Mouse (Mus musculus) layer of hippocampus, postnatal 25 days (tissue): ENCODE results near the gene Hivep3. TPM values are rescaled to one million over a fixed set of nuclear protein-coding genes. Genes with fewer than 3 reads are reported as not detected.

Source experiments
- DNase-seq, 2 experiments: peaks; one replicate each; pipeline ENCODE4 v3.0.0; 2022; ENCODE audit warnings: mixed read lengths in 2 of 2, low spot score in 1 of 2; ENCODE audit errors: extremely low spot score in 1 of 2
- total RNA-seq, 2 experiments: library from RNA; stranded (reverse); gene quantifications; 2 replicates each; pipeline ENCODE4 v1.2.3; 2021

The Hivep3 gene
- total RNA-seq, 2 experiments from 2014 or later: 37.9 to 57.4 TPM

DNA sequence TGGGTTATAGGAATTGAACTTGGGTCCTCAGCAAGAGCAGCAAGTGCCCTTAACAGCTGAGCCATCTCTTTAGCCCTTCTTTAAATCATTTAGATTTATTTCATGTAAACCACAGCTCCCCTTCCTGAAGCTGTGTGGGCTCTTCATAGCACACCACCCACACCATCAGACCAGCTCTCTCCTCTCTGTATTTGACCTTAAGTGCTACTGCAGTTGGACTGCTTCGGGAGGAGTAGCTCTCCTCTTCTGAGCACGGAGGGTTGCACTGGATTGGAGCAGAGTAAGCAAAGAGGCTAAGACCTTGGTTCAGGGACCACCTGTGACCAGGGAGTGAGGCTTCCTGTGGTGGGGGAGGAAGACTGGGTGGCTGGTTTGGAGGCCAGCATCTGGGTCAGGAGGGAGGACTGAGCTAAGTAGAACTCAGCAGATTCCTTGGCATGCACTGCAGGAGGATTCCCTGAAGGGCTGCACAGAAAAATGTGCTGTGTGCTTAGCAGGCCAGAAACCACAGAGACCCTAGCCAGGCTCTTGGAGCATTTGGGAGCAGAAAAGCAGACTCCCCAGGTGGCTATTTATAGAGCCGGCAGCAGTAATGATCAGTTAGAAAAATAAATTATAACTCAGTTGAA lies 132.4 kb downstream of the Hivep3 start:
- no peak for DNase-seq

DNA sequence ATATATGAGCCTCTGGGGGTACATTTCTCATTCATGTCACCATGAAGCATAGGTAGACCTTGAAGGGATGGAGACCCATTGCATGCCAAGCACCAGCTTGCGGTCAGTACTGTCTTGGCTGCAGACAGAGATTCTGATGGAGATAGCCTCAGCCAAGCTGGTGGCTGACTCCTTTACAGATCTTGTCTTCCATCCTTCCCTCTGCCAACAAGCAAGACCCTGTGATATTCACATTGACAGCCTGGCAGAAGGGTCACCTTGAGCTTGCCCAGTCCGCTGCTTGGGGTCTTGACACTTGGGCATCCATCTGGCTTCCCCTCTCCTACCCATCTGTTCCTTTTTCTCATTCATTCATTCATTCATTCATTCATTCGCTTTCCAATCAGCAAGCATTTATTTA lies 133.5 kb downstream of the Hivep3 start:
- no peak for DNase-seq

DNA sequence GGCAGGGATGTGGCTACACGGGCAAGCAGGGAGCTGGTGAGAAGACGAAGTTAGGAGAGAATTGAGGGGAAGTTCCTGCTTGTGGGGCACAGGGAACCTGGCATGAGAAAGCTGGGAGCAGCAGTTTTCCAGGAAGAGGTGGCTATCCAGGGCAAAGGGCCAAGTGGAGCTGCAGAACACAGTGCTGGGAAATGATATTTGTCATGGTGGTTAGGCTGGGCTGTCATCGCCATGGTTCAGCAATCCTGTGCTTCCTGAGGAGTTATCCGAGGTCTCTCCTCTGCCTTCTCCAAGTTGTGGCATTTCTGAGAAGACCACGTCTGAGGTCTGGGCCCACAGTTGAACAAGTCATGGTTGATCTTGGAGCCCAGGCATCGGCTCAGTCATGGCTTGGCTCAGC lies 136.8 kb downstream of the Hivep3 start:
- DNase-seq: no peak

DNA sequence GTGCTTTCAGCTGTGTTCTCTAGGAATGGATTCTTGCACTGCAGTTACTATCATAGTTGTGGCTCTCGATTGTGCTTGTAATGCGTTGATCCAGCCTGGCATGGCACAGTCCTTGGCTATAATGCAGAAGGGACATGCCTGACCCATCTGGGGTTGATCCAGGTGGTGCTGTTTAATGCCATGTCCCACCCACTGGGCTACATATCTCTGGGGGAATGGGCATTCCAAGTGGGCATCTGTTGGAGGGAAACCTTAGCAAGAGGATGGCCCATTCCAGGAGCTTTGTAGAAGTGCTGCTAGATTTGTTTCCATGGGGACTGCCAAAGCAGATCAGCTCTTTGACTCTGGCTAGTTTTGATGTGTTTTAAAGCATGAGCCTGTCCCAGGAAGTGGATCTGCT lies 137.9 kb downstream of the Hivep3 start:
- DNase-seq: no peak

DNA sequence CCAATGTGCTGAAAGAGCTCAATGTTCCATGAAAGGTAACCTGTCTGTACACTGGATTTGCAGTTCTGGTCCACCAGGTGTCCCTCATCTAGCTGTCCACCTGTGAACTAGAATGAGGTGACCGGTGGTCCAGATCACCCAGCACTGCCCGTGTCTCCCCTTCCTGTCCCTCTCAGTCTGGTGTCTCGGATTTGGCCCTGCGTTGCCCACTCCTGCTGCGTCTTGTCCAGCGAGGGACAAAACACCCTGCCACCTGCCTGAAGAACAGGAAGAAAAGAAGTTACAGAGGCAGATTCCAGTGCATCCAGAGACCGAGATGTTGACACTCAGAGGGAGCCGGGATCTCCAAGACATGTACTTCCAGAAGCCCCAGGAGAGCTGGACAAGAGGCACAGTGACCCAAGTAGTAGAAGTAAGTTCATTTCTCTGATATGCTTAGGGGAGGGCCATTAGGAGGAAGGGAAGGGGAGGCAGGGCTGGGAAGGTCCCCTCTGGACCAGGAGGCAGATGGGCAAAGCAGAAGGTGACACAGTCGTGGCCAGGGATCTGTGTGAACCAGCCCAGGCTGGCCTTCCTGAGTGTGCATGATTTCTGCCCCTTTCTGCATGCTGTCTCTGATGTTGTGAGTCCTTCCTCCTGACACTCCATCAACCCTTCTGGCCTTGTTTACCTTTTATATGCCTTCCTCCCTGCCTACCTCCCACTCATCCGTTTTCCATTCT lies 138.4 kb downstream of the Hivep3 start:
- no peak for DNase-seq

DNA sequence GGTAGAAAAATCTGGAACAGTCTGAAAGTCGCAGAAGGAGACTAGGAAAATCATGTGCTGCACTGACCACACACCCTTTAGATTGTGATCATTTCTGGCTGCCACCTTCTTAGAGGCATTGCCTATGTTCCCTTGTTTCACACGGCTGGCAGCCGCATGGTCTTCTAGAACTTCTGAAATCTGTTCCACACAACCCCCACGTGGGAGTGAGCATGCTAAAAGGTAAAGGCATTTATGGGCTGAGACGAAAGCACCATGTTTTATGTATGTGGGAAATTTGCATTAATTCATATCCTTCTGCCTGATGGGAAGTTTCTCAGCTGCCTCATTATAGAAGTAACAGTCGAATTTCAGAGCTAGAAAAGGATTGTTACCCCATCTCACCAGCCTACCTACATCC lies 140.4 kb downstream of the Hivep3 start:
- DNase-seq: no peak

DNA sequence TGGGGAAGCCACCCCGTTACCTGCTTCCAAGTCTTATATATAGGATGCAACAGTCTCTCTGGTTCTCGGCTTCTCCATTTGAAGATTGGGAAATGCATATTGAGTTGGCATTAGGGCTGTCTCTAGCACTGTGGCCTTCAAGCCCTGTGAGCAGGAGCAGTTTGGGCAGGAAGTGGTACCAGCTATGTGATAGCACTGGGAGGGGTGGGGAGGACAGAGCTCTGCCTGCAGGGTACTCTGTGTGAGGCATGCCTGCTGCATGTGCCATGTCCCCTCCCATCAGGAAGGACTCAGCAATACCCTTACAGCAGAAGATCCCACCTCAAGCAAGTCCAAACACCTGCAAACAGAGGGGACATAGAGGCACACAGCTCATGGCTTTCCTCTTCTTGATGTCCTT lies 142.0 kb downstream of the Hivep3 start:
- no peak for DNase-seq

DNA sequence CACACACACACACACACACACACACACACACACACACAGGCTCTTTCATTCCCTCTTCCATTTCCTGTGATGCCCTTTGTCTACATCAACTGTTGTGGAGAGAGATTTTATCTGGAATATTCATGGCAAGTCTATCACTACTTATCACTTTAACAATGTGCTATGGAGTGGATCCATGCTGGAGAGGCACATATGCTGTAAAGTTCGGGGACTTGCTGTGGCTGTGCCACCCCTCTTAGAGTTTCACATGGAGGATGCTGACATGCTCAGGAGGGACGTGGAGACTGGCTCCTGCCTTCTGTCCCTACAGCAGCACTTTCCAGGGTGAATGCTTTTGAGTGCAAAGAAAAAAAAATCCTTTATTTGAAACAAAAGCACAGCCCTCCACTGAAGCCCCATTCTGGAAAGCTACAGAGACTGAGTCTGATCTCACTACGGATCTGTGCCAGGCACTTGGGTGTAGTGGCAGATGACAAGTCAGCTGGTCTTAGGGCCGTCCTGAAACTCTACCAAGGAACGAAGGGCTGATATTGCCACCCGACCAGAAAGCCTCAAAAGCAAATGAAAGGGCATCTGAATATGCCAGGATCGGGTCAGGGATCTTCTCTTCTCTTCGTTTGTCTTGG lies 143.1 kb downstream of the Hivep3 start:
- DNase-seq: no peak

DNA sequence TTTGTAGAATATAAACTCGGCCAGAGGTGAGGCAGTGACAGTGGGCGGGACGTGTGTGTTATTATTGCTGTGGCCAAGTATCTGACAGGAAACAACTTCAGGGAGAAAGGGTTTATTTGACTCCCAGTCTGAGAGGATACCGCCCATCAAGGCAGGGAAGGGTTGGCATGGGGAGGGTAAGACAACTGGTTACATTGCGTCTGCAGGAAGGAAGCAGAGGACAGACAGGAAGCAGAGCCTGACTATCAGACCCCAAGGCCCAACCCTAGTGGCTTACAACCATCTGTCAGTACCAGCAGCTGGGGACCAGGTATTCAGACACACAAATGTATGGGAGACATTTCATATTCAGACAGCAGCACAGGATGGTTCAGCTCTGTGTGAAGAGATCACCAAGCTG lies 144.6 kb downstream of the Hivep3 start:
- DNase-seq: no peak

DNA sequence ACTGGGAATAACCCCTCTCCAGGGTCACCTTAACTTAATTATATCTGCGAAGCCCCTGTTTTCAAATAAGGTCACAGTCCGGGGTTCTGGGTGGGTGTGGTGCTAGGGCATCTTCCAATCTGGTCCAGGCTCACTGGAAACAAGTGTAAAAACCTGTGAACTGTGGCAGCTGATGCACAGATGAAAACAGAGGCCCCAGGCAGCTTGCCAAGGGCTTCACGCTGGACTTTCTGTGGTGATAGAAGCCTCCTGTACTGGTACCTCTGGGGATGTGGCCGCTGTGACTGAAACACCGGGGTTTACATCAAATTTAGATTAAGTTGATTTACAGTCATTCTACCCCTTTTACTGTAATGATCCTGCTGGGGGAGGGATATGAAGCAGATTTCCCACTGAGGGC lies 146.1 kb downstream of the Hivep3 start:
- no peak for DNase-seq

DNA sequence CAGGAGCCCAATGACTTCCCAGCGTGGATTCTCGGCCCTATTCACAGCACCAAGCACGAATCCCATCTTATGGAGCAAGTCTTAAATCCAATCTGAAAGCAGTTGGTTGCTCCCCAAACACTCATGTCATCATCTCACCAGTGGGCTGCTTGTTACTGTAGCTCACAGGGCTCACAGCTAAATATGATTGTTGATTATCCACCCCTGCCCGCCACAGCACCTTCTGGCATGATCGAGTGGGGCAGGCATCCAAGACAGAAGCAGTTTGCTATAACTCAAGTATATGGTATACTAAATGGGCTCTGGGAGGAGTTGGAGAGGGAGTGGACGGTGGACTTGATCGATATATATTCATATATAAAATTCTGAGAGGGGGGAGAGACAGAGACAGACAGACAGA lies 146.7 kb downstream of the Hivep3 start:
- DNase-seq: no peak

DNA sequence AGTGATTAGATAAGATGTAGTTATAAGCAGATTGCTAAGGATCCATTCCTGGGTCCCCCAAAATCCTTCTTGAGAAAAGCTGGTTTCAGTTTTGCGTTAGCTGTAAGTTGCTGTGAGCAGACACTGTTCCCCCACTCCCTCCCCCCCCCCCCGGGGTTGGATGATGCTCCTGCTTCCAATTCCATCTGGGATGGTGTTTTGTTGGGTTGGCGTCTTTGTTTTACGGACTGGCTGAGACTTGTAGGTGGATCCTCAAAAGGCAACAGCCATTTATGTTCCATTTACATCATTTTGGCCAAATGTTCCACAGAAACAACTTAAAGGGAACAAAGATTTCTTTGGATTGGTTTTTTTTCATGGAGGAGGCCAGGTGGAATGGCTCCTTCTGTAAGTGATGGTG lies 147.7 kb downstream of the Hivep3 start:
- DNase-seq: no peak

DNA sequence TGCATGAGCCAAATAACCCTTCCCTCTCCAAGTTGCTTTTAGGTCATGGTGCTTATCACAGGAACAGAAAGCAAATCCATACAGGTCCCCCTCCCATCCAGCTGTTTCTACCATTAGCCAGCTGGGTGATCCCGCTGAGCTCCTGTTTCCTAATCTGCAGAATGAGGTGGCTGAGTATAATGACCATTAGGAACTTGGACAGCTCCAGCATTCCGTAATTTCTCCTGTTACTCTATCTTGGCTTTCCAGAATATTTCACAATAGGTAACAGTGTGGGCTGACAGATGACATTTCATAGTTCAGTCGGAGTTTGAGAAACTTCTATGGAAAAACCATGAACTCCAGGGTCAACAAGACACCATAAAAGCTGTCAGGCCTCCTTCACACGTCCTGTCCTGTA lies 148.8 kb downstream of the Hivep3 start:
- no peak for DNase-seq

DNA sequence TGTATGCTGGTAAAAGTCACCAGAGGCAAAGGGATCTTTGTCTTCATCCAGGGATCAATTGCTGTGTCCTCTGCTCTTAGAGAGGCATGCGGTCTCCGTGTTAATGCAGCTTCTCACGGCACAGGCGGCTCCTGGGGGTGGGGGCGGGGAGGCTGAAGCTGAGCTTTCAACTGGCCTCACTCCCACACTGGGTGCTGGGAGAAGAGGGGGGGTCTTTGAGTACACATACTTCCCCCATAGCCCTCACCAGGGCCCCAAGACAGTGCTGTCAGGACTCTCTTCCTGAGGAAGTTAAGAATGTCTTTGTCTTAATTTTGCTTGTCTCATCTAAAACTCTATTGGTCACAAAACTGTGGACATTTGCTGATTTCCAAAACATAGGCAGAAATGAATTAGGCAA lies 149.2 kb downstream of the Hivep3 start:
- DNase-seq: no peak

DNA sequence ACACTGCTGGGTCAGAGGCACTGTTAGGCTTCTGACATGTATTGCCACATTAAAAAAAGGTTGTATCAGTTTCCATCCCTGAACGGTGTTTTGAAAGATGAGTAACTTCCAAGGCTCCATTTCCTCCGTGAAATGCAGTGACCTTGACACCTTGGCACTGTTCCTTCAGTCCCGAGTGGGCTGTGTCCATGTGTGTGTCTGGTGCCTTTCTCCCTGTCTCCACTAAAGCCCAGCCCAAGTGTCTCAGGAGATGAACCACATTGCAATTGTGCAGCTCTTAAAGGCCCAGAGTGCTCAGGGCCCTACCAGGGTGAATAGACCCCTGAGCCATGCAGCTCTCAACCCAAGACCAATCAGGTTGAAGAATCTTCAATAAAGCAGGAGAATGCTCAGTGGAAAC lies 153.0 kb downstream of the Hivep3 start:
- DNase-seq: no peak

DNA sequence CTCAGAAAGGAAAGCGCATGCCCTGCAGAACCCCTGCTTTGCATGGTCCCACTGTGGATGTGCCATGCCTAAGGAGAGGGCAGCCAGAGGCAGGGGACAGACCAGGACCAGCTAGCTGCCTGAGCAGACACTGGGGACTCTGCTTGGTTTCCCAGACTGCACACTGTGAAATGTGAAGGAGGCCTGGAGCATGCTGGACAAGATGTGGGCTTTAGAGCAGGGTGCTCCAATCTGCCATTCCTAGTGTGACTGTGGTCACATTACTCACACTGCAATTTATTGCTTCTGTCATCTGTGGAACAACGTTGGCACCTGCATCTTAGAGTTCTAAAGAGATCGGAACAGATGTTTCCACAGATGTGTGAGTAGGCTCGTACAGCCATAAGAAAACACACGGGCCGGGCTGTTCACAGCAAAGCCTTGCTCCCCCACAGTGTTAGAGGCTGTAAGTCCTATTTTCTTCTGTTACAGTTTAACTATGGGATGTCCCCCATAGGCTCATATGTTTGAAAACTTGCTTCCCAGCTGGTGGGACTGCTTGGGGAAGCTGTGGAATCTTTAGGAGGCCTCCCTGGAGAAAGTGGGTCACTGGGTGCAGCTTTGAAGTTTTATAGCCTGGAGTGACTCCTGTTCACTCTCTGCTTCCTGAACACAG lies 154.1 kb downstream of the Hivep3 start:
- no peak for DNase-seq

DNA sequence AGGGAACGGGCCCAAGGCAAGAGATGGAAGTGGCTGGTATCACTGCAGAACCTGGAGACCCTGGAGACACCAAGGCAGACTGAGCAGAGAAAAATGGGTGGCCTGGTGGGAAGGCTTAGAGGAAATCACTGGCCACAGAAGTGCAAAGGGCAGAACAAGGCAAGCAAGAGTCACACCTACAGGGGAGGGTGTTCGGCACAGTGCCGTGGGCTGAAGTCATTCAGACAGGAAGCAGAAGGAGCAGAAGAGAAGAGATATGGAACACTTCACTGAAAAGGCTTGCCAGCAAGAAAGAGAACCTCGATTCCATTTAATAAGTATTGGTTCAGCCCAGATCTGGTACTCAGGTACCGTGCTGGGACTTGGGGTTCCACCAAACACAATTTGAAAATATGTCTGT lies 156.2 kb downstream of the Hivep3 start:
- DNase-seq: no peak

DNA sequence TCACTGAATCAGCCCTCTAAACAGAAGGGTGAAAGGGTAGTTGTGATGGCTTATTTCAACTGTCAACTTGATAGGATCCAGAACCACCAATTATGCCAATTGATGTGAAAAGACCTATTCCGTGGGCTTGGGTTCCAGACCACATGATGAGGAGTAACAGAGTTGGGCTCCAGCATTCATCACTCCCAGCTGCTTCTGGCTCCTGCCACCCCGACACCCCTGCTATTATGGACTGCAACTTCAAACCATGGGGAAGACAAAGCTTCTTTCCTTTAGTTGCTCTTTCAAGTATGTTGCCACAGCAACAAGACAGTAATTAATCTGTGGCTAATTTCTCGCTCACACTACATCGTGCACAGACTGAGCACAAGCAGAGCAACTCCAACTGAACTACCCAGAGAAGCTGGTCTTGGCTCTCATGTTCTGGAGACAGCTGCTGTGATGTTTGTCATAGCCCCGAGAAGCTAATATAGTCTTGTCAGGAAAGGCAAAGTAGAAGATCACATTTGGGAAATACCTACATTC lies 159.7 kb downstream of the Hivep3 start:
- DNase-seq: no peak

DNA sequence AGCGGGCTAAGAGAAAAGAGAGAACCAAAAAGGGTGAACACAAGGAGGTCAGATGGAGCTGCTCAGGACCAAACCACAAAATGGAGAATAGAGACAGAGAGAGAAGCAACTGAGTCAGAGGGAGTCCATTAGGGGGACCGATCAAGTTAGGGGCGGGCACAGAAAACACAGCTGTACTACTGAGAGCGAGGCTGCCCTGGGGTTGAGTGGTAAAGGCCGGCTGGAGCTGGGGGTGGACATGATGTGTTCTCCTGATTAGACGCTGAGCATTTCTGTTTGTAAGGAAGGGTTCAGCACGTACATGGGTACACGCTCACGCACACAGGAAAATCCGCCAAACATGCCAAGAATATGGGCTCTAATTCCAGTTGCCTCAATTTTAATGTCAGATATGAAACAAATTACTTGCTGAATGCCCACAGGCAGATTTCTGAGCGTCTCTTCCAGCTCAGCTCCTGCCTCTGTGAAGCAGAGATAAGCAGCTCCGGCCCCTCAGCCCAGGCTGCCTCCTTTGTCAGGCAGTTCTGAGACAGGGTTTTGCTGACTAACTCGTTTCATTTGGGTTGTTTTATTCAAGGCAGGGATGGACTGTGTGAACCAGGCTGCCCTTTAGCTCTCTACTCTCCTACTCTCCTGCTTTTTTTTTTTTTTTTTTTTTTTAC lies 161.3 kb downstream of the Hivep3 start:
- no peak for DNase-seq

DNA sequence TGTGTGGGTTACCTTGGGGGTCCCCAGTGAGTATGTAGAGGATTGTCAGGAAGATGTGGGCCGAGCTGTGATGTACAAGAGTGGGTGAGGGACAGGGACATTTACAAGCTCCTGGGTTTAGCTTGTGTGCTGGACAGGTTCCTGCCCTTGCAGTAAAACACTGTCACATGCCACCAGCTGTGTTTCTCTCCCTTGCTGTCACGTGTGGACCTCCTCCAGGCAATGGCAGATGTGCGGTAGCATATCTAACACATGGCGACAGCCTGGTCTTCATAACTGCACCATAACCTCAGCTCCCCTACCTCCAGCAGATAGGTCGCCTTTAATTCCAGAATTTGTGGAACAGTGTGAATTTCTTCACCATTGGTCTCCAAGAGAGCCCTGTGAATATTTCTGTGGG lies 161.9 kb downstream of the Hivep3 start:
- no peak for DNase-seq

DNA sequence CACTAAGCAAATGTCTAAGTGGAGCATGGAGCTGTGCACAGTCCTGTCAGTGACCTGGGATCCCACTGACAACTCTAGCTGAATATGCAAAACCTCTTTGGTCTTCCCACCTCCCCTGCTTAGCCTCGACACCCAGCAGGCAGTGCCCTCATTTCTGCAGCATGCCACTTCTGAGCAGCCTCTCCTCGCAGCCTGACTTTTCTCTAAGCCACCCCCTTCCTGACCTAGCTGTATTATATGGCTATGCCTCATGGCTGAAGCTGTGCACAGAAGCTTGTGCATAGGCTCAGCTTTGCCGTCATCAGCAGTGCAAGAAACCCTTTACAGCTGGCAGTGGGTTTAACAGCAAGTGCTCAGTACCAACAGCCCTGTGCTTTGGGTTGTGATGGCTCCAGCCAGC lies 163.0 kb downstream of the Hivep3 start:
- no peak for DNase-seq
